Mouse (Mus musculus): Measurements from ENCODE around the gene Zfp583.

GRCm38 (mm10) chr7:6361756-6362155, 30.7 kb upstream of the Zfp583 start:
- no peak for TF ChIP-seq EP300 (IDR thresholded peaks at IDR 0.05; ENCODE audit: low read depth)
- no peak for TF ChIP-seq CTCF (IDR thresholded peaks at IDR 0.05; ENCODE audit: low read depth)
